Mouse (Mus musculus): ENCODE data around the gene 2210016L21Rik.
A peak's percentile ranks its signal among the peaks of the same experiment; 100 is the strongest.

Gene 2210016L21Rik

DNA sequence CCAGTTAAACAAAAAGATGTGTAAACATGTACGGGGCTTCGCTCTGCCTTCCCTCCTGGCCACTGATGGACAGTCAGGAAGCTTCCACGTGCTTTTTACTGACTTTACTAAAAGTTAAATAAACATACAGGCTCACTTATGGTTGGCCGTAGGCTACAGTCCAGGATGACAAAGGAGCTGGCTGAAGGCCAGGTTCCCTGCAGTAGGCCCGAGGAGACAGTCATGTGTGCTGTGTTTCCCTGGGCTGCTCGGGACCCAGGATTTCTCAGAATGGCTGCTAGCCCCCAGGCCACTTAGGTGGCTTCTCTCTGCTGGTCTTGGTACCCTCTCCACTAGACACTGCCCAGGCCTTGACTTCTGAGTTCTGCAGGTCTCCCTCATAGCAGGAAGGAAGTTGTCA lies 6.9 kb downstream of the 2210016L21Rik start:
- DNase-seq, result no peak

DNA sequence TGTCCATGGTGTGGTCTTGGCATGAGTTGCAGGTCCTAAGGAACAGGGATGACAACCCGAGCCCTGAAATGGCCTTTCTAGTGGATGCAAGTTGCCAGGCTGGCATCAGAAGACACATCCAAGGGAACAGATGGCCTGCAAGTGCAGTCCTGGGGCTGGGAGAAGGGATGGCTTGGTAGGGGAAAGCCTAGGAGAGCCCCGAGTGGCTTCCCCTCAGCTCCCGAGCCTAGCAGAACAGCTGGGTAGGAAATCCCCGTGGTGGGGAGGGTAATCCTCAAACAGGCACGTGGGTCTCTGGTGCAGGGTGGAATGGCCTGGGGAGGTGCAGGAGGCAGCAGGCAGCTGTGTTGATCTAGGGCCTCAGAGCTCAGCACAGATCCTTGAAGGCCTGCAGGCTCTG lies 7.4 kb downstream of the 2210016L21Rik start:
- no peak for DNase-seq

DNA sequence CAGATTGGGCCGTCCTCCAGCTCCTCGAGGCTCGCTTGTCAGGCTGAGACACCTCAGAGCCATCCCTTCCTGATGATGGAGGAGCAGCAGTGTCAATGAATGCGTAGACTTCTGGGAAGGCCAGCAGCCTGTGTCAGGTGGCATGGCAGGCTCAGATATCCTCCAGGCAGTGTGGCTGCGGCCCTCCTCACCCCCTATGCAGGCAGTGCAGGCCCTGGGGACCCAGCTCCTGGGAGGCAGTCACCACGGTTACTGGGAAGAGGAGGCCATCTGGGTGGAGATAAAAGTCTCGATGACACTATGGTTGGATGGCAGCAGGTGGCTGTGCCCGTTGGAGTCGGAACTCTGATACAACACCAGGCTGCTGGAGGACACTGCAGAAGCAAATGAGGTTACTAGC lies 7.9 kb downstream of the 2210016L21Rik start:
- no peak for DNase-seq

DNA sequence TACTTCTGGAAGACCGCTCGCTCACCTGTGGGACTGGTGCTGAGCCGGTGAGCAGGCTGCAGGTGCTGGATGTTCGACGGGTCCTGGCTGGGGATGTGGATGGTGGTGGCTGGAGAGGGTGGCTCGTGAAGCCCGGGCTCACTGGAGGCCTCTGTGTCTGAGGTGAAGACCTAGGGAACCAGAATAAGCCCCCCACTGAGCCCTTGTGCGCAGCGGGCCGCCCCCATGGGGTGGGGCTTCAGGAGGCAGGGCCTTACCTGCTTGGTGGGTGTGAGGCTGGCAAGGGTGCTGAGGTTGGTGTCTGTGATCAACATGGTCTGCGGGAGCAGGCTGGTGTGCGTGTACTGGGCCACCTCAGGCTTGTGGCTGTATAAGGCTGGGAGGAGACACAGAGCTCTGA lies 8.7 kb downstream of the 2210016L21Rik start:
- no peak for DNase-seq

DNA sequence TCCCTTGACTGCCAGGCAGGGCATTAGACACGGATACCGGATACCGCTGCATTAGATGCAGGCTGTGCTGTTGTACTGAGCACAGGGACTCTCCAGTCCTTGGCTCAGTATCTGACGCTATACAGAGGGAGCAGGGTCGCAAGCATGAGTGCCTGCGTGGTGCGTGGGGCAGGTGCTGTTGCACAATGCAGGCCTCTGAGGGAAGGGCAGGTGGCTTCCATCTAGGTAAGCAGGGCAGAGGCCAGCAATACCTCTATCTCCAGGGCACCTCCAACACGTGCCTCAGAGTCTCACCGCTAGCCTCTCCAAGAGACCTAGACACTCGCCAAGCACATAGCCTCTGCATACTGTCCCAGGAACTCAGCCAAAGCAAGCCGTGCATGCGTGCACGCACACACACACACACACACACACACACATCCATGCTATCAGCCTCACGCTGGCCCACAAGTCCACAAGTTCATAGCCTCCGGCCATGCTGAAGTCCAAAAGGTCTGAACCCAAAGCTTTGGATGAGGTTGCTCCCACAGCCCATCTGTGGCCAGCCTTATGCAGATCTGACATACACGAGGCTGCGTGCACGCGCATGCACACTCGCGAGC lies 9.4 kb downstream of the 2210016L21Rik start:
- no peak for DNase-seq

DNA sequence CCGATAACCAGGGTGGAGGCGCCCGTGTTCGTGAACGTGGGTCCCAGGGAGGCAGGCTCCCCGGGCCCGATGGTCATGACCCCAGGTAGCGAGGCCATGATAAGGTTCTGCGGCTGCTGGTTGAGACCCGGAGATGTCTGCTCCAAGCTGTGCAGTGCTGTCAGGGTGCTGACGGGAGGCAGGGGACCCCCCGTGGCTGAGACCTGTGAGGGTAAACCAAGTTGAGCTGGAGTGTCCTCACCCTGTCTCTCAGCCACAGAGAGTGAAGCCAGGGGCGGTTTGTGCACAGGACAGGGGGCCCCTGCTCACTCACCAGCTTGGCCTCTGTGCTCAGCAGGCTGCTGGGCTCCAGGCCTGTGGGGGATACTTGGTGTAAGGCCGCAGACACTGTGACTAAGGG lies 11.4 kb downstream of the 2210016L21Rik start:
- no peak for DNase-seq

DNA sequence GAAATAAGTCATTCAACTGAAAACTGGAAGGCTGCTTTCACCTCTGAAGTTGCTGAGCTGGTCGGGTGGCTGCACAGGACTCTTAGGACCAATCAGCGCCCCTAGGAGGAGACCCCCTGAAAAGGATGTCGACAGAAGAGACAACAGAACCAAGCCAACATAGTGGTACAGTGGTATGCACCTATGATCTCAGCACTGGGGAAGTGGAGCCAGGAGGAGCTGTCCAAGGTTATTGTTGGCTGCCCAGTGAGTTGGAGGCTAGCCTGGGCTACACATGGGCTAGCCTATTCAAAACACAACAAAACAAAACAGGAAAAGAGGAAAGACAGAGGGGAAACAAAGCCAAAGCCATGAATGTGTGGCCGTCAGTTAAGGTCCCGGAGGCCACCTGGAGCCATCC lies 16.1 kb downstream of the 2210016L21Rik start:
- no peak for DNase-seq

DNA sequence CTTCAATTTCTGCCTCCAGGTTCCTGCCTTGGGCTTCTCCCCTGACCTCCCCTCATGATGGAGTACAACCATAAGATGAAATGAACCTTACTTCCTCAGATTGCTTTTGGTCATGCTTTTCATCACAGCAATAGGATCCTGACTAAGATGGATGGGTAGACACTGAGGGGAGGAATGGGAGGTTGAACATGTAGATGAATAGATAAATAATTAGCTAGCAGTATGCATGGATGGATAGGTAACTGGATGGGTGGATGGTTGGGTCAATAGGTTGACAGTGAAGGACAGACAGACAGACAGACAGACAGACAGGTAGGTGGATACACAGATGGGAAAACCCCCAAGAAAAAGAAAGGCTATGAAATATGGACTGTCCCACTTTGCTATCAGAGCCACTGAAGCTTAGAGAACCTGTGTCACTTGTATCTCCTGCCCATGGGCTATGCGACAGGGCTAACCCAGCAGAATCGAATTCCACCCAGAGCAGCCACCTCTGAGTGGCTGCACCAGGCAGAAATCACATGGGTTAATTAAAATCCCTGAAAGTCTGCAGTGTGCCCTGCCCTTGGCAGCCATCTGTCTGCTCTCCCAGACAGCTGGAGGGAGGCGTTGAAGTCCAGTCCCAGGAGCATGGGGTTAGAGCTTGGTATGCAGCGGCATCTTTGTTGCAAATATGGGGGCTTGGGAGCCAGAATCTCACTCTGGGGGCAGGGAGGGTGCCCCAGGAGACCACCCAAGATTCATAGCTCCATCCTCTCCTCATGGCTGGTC lies 19.8 kb downstream of the 2210016L21Rik start:
- DNase-seq, result peak; percentile 69

DNA sequence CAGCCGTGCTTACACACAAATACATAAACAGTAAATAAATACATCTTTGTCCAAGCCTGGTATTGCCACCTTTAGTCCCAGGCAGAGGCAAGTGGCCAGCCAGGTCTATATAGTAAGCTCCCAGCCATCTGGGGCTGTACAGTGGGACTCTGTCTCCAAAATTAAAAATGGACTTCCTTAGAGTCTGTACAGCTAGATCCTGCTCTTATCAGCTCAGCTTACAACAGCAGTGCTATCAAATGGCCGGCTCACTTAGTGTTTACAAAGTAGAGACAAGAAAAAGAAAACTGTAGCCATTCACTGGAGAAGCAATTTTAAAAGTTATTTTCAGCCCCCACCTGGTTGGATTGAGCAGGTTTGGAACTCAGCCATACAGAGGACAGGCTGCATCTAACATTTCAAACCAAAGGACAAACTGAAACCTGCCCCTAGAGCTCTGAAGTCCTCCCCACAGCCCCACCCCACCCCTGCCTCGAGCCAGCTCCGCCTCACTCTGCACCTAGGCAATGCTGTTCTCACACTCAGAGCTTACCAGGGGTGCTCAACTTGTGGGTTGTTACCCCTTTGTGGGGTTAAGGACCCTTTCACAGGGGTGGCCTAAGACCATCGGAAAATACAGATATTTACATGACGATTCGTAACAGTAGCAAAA lies 22.5 kb downstream of the 2210016L21Rik start:
- peak; percentile 48 for DNase-seq

DNA sequence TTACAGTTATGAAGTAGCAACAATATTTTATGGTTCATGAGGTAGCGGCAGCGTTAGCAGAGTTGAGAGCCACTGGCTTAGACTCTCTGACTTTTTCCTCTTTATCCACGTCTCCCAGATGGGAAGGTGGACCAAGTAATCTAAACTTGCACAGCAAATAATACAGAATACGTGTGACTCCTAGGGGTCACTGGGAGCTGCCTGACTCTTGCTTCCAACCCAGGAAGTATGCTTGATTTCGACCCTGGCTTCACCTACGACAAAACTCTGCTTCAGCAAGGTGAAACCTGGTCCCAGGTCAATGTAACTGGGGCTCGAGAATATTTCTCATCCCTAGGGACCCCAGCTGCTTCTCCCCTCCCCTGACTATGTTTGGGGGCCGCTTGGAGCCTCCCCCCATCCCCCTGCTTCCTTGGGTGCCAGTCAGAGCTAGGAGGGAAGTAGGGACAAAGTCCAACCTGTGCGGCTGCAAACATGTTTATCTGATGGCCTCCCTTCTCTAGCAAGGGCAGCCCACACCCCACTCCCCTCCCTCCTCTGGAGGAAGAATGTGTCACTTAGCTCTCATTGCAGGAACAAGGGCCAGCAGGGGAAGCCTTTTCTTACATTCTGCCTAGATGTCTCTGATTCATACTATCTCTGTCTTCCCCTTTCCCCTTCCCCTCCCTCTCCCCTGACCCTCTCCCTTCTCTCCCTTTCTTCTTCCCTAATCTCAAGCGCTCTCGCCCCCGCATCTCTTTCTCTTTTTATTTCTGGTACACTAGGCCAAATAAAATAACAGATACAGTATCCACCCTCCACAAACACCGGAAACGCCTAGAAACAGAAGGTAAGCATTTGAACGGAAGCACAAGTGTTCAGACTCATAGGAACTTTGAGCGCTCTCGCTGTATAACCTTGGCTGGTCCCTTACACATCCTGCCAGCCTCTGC lies 23.3 kb downstream of the 2210016L21Rik start:
- peak; percentile 83 for DNase-seq

DNA sequence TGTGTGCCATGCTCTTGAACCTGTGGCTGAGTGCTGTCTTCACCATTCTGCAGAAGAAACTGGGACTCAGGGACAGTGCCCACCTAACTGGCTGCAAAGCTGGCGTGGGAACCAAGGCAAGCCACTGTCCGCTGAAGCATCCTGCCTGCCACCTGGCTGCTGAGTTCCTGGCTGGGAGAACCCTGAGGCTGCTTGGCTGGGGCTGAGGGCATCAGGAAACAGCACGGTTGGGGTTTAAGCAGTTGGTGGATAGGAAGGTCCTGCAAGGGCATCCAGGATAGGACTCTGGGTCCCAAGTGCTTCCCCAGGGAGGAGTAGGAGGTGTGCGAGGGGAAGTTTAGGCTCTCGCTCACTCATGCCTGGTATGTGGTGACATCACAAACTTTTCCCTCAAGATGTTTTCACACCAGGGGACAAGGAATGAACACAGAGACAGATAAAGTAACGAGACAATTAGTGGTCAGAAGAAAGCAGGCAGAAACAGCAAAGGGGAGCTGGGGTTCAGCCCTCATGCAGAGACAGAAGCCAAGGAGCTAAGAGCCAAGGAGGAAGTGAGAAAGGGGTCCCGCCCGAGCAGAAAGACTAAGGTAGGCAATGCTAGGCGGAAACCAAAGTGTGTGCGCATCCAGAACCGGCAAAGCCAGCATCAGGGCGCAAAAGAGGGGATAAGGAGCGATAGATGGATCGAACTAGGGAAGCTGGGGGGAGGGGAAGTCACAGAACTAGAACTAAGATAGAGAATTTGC lies 25.7 kb downstream of the 2210016L21Rik start:
- DNase-seq, result peak; percentile 54

DNA sequence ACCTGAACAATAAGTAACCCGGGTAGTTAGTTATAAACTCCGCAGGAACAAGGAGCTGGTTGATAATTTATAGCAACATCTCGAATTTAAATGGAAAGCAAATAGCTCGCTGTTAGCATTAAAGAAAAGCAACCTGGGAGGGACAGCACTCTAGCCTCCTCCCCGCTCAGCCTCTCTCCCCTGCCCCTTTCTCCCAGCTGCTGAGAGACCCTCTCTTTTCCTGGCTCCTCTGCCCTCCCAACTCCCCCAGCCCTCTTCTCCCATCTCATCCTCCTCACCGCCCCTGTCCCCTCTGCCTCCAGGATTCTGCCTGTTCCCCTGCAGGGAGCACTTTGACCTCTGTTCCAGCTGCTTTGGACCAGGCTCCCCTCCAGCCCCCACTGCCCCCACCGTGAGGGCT lies 26.7 kb downstream of the 2210016L21Rik start:
- no peak for DNase-seq

DNA sequence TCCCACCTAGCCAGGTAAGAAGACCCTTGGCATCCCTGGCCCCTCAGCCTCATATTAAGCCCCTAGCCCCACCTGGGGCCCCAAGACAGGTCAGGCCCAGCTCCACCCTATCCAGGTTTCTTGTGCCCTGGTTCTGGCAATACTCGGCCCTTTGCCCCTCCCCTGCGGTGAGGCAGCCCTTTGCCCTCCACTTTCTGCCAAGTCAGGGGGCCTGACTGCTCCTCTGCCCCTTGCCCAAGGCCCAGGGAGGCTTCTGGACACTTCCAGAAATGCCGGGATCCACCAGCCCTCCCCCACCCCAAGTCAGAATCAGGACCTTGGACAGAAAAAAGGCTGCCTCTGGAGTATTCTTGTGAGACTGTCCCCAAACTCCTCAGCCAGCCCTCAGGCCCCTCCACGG lies 27.1 kb downstream of the 2210016L21Rik start:
- DNase-seq, result peak; percentile 91

DNA sequence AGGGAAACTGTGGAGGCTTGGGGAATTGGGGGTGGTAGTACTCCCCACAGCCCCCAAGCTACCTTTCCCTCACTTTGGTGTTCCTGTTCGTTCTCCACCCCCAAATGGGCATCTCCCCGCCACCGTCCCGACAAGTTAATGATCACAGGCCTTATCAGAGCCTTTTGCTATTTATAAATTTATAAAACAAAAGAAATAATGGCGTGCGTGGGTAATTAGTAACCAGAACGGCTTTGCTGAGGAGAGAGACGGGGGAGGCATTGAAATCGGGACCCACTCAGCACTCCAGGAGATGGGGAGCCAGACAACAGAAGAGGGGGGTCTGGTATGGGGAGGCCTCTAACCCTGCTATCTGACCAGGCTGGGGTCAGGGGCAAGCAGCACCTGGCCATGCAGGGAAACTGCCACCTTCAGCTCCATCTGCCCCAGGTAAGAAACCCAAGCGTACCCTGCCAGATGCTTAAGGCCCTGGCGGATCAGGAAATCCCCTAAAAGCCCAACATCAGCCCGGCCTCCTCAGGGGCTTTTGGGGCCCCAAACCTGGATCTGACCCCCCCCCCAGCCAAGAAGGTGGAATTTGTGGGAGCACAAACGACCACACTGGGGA lies 27.8 kb downstream of the 2210016L21Rik start:
- peak; percentile 35 for DNase-seq

DNA sequence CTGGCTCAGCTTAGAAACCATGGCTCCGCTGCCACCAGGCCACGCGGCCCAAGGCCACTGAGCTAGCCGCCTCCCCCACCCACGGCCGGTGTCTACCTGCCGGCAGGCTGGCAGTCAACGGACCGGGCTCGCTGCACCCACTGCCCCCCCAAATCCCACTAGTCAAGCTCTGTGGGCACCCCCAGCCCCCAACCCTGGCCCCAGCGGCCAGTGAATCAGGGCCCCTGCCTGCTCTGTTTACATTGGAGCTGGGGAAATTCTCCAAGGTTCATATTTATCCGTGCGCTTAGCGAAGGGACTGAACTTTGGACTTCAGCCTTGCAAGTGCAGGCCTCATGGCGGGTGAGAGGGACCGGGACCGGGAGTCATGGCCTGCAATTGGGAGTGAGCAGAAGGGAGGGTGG lies 28.9 kb downstream of the 2210016L21Rik start, which contains the start of gene Hnf1a:
Hnf1a (minus strand) TSS at position 271 of the 404 bp plus-strand sequence.
- peak; percentile 75 for DNase-seq

DNA sequence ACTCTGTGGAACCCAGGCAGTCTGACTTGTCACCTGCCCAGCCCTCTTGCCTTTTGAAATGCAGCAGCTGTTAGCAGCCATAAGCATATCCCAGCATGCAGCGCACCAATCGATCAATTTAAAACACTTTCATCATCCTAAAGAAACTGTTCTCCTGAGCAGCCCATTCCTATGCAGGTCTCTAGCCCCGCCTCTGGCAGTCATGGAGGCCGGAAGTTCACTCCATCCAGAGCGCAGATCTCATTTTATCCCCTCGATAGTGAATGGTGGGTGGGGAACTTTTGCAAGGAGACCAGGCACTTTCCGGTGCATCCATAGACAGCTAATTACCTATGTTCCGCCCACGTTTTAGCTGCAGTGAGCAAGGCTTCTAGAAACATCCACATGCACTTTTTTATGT lies 30.2 kb downstream of the 2210016L21Rik start:
- no peak for DNase-seq

DNA sequence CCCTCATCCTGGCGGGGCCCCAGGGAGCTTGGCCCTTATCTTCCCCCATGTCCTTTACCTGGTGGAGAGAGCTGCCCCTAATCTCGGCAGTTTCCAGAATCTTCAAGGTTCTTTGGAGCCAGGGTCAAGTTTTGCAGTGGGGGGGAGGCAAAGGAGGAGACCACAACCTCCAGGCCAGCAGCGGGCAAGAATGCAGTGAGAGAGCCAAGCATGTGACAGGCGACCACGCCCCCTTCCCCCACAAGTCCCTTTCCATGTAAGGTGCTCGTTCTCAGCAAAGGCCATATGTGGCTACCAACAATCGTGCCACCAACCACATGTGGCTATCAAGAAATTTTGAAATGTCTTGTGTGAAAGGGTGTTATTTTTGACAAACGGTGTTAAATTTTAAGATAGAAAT lies 31.2 kb downstream of the 2210016L21Rik start:
- DNase-seq, result peak; percentile 44

DNA sequence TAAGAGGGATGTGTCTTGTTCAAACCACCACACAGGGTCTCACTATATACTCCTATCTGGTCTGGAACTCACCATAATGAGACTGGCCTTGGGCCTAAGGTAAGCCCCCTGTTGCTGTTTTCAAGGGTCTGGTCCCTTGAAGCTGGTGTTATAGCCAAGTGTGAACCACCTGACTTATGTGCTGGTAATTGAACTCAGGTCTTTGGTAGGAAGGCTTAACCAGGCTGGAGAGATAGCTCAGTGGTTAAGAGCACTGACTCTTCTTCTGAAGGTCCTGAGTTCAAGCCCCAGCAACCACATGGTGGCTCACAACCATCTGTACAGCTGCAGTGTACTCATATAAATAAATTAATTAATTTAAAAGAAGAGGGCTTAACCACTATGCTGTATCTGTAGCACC lies 35.0 kb downstream of the 2210016L21Rik start:
- DNase-seq, result no peak

DNA sequence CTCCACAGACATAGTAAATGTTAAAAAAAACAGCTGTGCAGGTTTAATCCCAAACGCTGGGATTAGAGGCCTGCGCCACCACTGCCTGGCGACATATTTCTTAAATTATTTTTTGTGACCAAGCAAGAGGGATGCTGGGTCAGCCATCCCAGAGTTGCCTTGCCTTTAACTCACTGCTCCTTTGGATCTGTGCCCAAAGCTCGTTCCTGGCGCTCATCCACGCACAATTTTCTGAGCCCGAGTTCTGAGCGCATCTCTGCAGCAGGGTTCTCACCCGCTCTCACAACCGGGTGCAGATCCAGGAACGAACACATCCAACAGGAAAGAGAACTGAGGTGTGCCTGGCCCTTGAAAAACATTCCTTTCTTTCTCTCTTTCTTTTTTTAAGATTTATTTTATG lies 36.5 kb downstream of the 2210016L21Rik start:
- DNase-seq, result peak; percentile 41

DNA sequence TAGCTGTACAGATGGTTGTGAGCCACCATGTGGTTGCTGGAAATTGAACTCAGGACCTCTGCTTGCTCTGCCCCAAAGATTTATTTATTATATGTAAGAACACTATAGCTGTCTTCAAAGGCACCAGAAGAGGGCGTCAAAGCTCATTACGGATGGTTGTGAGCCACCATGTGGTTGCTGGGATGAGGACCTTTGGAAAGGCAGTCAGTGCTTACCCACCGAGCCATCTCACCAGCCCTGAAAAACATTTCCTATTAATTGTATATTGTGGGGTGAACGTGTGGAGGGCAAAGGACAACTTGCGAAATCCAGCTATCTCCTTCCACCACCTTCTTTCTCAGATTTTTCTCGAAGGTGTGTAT lies 36.9 kb downstream of the 2210016L21Rik start:
- no peak for DNase-seq

DNA sequence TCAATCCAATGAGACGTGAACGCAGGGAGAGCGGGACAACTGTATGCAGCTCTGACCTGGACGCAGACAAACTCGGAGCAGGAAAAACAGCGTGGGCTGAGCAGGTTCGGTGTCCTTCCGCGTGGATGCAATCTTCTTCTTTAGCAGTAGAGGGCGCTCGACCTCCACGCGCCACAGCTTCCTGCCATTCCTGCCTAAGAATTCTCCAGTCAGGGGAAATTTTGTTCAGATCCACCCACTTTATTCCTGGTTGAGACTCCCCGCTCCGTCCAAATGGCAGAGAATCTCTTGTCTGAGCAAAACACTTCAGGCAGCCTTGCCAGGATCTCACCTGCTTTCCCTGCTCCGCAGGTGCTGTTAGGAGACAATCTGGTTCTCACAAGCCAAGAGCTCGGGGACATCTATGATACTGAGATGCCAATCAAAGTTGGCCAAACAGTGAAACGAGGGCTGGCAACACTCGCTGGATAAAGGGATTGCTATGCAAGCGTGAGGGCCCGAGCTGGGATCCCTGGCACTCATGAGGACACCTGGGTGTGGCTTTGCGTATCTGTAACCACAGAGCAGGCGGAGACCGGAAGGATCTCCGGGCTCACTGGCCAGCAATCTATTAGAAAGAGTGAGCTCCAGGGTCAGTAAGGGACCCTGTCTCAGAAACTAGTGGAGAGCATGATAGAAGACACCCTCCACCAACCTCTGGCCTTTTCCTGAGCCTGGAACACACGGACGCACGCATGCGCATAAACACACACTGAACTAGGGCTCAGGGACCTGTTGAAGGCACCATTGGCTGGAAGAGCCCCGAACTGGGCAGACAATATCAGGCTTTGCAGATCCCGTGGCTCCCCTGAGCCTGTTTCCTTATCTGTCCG lies 37.5 kb downstream of the 2210016L21Rik start:
- DNase-seq, result peak; percentile 52

Measured in kidney, adult 11 months (tissue).